Mouse (Mus musculus) lung, postnatal 0 days (tissue): ENCODE measurements around the gene Ugt1a2. TPM values are rescaled to one million over a fixed set of nuclear protein-coding genes. Genes with fewer than 3 reads are reported as not detected.
A peak's percentile ranks its signal among the peaks of the same experiment; 100 is the strongest.

Experiments used
- ATAC-seq: fragments of 200-750 bp; cut with Nextera tagmentation; 2 replicates; pipeline ENCODE4 v1.8.0; 2017; ENCODE audit warnings: moderate library complexity
- DNase-seq: peaks from one replicate; pipeline ENCODE4 v3.0.0-alpha.2; 2016; ENCODE audit warnings: low spot score
- H3K27ac ChIP-seq: fragments of 300-500 bp; sonication (generic); 2 replicates; pipeline ENCODE4 v1.5.1; 2014; ENCODE audit warnings: antibody characterized with exemption, mild to moderate bottlenecking, low read length, mixed read lengths
- H3K27me3 ChIP-seq: fragments of 300-500 bp; sonication (generic); replicated peaks from 2 replicates; pipeline ENCODE4 v1.6.1; 2014; ENCODE audit warnings: low read length, mixed read lengths; ENCODE audit not compliant: insufficient read depth
- H3K36me3 ChIP-seq: fragments of 300-500 bp; sonication (generic); 2 replicates; pipeline ENCODE4 v1.6.1; 2014; ENCODE audit warnings: low read length, mixed read lengths; ENCODE audit not compliant: insufficient read depth
- H3K4me1 ChIP-seq: fragments of 300-500 bp; sonication (generic); 2 replicates; pipeline ENCODE4 v1.6.1; 2014; ENCODE audit warnings: antibody characterized with exemption, low read depth, low read length, mixed read lengths; ENCODE audit not compliant: insufficient read depth
- H3K4me2 ChIP-seq: fragments of 300-500 bp; sonication (generic); replicated peaks from 2 replicates; pipeline ENCODE4 v1.6.1; 2014; ENCODE audit warnings: low read depth, mild to moderate bottlenecking, low read length, moderate library complexity, mixed read lengths
- H3K4me3 ChIP-seq: fragments of 300-500 bp; sonication (generic); 2 replicates; pipeline ENCODE4 v1.5.1; 2014; ENCODE audit warnings: low read depth, low read length
- H3K9ac ChIP-seq: fragments of 300-500 bp; sonication (generic); replicated peaks from 2 replicates; pipeline ENCODE4 v1.6.1; 2014; ENCODE audit warnings: low read depth, mild to moderate bottlenecking
- H3K9me3 ChIP-seq: fragments of 300-500 bp; sonication (generic); 2 replicates; pipeline ENCODE4 v1.6.1; 2016; ENCODE audit warnings: low read length, mixed read lengths
- CTCF ChIP-seq: IDR thresholded peaks from 2 replicates; pipeline ENCODE4 v1.5.1; 2016; ENCODE audit warnings: antibody characterized with exemption, mild to moderate bottlenecking
- EP300 ChIP-seq: IDR thresholded peaks from 2 replicates; pipeline ENCODE4 v1.6.1; 2016; ENCODE audit warnings: antibody characterized with exemption, mild to moderate bottlenecking, control low read depth
- whole genome bisulfite sequencing: fragments of 180-500 bp; shearing (Covaris S2); extraction: QIAGEN DNeasy Blood & Tissue Kit; methylation state at CpG from one replicate; pipeline ENCODE4 v1.1.7; 2014; 5-methylcytosine and 5-hydroxymethylcytosine counted together
- polyA plus RNA-seq: library from polyadenylated mRNA; unstranded; fragments of >200 nt; fragmentation: Nextera tagmentation; extraction: Ambion mirVana; gene quantifications from 2 replicates; pipeline ENCODE4 v1.2.1, GENCODE M21; 2015

Ugt1a2 gene
- polyA plus RNA-seq, 1 experiment from 2014 or later, result 0.08 TPM

DNA sequence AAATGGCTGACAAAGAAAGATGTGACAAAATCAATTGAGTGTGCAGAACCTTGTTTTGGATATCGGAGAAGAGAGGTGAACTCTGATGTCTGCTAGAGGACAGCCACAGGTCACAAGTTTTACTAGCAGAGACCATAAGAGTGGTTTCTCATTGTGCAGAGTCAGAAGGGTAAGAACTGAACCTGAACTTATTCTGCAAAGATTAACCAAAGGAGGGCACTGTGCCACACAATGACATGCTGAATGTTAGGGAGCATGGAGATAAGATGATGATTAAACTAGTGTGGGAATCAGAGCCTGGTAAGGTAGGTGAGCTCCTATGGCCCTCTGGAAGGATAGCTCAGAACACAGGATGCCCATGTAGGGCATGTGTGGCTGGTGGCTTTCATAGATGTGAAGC is 4.7 kb upstream of the Ugt1a2 start:
- TF ChIP-seq CTCF (no peak), EP300 (no peak)
- DNase-seq (no peak), ATAC-seq (no peak)
- Histone ChIP-seq H3K9me3 (no peaks in the 10 kb centered on the region), H3K27me3 (no peaks in the 10 kb centered on the region), H3K9ac (no peak overlapping the region), H3K36me3 (no peaks in the 10 kb centered on the region), H3K4me1 (no peaks in the 10 kb centered on the region), H3K4me3 (no peak overlapping the region), H3K27ac (no peak overlapping the region), H3K4me2 (no peak overlapping the region)
- 85% methylated on average over 1 of the region's 1 CpGs for WGBS

DNA sequence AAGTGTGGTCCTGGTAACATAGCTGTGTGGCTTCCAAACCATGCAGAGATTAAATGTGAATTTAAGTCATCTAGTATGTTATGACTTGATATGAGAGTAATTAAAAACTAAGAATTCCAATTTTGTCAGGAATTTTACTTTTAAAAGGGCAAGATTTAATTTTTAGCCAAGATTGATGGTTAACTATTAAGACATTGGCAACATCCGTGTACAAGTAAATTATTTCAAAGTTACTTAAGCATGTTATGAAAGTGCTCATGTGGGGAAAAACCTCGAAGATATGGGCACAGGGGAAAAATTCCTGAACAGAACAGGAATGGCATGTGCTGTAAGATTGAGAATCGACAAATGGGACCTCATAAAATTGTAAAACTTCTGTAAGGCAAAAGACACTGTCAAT is 3.0 kb upstream of the Ugt1a2 start:
- Histone ChIP-seq H3K4me2 (no peak overlapping the region), H3K9me3 (no peaks in the 10 kb centered on the region), H3K27ac (no peak overlapping the region), H3K9ac (no peak overlapping the region), H3K4me3 (no peak overlapping the region), H3K27me3 (no peaks in the 10 kb centered on the region), H3K4me1 (no peaks in the 10 kb centered on the region), H3K36me3 (no peaks in the 10 kb centered on the region)
- DNase-seq (no peak), ATAC-seq (no peak)
- WGBS, result 77% methylated on average over 3 of the region's 3 CpGs
- TF ChIP-seq CTCF, result no peak
- TF ChIP-seq EP300, result no peak

DNA sequence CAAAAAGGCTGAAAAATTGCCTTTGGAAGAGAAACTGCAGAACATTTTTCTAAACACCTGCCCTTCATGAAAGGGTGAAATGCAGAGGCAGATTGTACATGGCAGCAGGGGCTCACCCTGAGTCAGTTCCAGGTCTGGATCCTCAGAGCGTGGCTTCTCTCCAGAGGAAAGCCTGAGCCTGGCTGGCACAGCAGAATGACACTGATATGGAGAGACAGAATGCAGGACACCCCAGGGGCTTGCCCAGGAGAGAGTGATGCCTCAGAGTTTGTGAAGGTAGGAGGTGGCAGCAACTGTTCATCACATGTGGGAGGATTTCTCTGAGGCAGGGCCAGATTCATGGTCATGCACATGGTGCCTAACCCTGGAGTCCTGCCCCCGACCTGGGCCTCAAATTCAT is 405 bp upstream of the Ugt1a2 start:
- no peak for DNase-seq
- Histone ChIP-seq H3K27me3 (no peaks in the 10 kb centered on the region), H3K4me1 (no peaks in the 10 kb centered on the region), H3K36me3 (no peaks in the 10 kb centered on the region), H3K4me3 (no peak overlapping the region), H3K27ac (no peak overlapping the region), H3K9me3 (no peaks in the 10 kb centered on the region), H3K4me2 (no peak overlapping the region), H3K9ac (no peak overlapping the region)
- 72% methylated on average over 2 of the region's 2 CpGs for WGBS
- TF ChIP-seq EP300 (no peak), CTCF (no peak)
- ATAC-seq, result no peak

DNA sequence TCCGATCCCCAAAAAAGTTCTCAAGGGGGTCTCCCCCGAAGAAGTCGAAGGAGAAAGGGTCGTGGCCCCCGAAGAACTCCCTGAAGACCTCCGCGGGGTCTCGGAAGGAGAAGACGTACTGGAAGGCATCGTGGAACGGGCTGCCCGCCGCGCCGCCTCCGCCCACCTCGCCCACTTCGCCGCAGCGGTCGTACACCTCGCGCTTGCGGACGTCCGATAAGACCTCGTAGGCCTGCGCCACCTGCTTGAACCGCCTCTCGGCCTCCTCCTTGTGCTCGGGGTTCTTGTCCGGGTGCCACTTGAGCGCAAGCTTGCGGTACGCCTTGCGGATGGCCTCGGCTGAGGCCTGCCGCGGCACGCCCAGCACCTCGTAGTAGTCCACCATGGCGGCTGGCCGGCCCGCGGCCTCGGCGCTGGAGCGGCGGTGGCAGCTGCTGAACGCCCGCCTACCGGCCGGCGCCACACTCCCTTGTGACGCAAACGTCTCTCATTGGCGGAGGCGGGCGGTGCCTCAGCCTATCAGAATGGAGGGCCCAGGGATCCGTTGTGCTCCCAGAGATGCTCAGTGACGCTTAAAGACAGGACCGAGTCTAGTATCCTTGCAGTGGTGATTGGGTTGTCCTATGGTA is 5.0 kb downstream of the Ugt1a2 start, which contains the start of gene Dnajb3:
Gene Dnajb3, minus strand, starts transcription at position 489 of the 629 bp plus-strand sequence.
- Histone ChIP-seq H3K36me3 (no peaks in the 10 kb centered on the region), H3K4me2 (peak within 1 kb of the TSS; percentile 75), H3K4me3 (peak within 1 kb of the TSS; percentile 31), H3K27ac (no peak within 1 kb of the TSS), H3K27me3 (no peaks in the 10 kb centered on the region), H3K4me1 (no peaks in the 10 kb centered on the region), H3K9ac (no peak within 1 kb of the TSS), H3K9me3 (no peaks in the 10 kb centered on the region)
- peak; percentile 96 for ATAC-seq
- DNase-seq, result peak; percentile 72
- TF ChIP-seq CTCF (0 out of 2 replicates have a peak, but pooled peaks have one; percentile 19), EP300 (no peak)
- WGBS, result 7% methylated on average over 46 of the region's 62 CpGs

GRCm38 (mm10) chr1:88206843-88207479 is 6.6 kb downstream of the Ugt1a2 start:
- ATAC-seq (no peak), DNase-seq (no peak)
- 59% methylated on average over 2 of the region's 2 CpGs for WGBS
- Histone ChIP-seq H3K4me3 (no peak overlapping the region), H3K4me2 (no peak overlapping the region), H3K27me3 (no peaks in the 10 kb centered on the region), H3K9ac (no peak overlapping the region), H3K27ac (no peak overlapping the region), H3K36me3 (no peaks in the 10 kb centered on the region), H3K9me3 (peaks cover 5% of the 10 kb centered on the region), H3K4me1 (no peaks in the 10 kb centered on the region)
- no peak for TF ChIP-seq CTCF
- TF ChIP-seq EP300, result no peak

GRCm38 (mm10) chr1:88211812-88212211 is 11.4 kb downstream of the Ugt1a2 start, which contains the start of gene Ugt1a1:
Ugt1a1 (plus strand) TSS chr1:88211959.
- peak; percentile 34 for DNase-seq
- Histone ChIP-seq H3K4me2 (no peak within 1 kb of the TSS), H3K27me3 (no peaks in the 10 kb centered on the region), H3K9me3 (peaks cover 45% of the 10 kb centered on the region), H3K4me3 (no peak within 1 kb of the TSS), H3K9ac (no peak within 1 kb of the TSS), H3K27ac (no peak within 1 kb of the TSS), H3K36me3 (no peaks in the 10 kb centered on the region), H3K4me1 (no peaks in the 10 kb centered on the region)
- WGBS, result 62% methylated on average over 8 of the region's 8 CpGs
- TF ChIP-seq CTCF (no peak), EP300 (no peak)
- peak; percentile 27 for ATAC-seq
